Mouse (Mus musculus): ENCODE measurements around the gene Bmper.
A peak's percentile ranks its signal among the peaks of the same experiment; 100 is the strongest.

Gene Bmper

GRCm38 (mm10) chr9:23235368-23236002 is 12.6 kb downstream of the Bmper start:
- no peak for DNase-seq (ENCODE audit: low spot score in 2 of 2)

GRCm38 (mm10) chr9:23236635-23237279 is 13.9 kb downstream of the Bmper start:
- no peak for DNase-seq (ENCODE audit: low spot score in 2 of 2)

GRCm38 (mm10) chr9:23239011-23239410 is 16.1 kb downstream of the Bmper start:
- DNase-seq (ENCODE audit: low spot score in 2 of 2), result no peak

- no peak for DNase-seq (ENCODE audit: low spot score in 2 of 2)
Observed at GRCm38 (mm10) chr9:23242911-23243310, 20.0 kb downstream of the Bmper start.

GRCm38 (mm10) chr9:23243869-23244268 is 21.0 kb downstream of the Bmper start:
- DNase-seq (ENCODE audit: low spot score in 2 of 2), result no peak

GRCm38 (mm10) chr9:23246389-23246788 is 23.5 kb downstream of the Bmper start:
- no peak for DNase-seq (ENCODE audit: low spot score in 2 of 2)

GRCm38 (mm10) chr9:23250026-23250425 is 27.1 kb downstream of the Bmper start:
- peak; percentile 55 to 66 for DNase-seq (ENCODE audit: low spot score in 2 of 2)

- no peak for DNase-seq (ENCODE audit: low spot score in 2 of 2)
Observed at GRCm38 (mm10) chr9:23251001-23251400, 28.1 kb downstream of the Bmper start.

GRCm38 (mm10) chr9:23253624-23254023 is 30.7 kb downstream of the Bmper start:
- no peak for DNase-seq (ENCODE audit: low spot score in 2 of 2)

- DNase-seq (ENCODE audit: low spot score in 2 of 2), result no peak
Observed at GRCm38 (mm10) chr9:23254237-23255214, 31.6 kb downstream of the Bmper start.

GRCm38 (mm10) chr9:23255841-23256240 is 33.0 kb downstream of the Bmper start:
- no peak for DNase-seq (ENCODE audit: low spot score in 2 of 2)

GRCm38 (mm10) chr9:23256576-23256975 is 33.7 kb downstream of the Bmper start:
- no peak for DNase-seq (ENCODE audit: low spot score in 2 of 2)

GRCm38 (mm10) chr9:23261834-23262233 is 39.0 kb downstream of the Bmper start:
- DNase-seq (ENCODE audit: low spot score in 2 of 2), result no peak

GRCm38 (mm10) chr9:23262851-23263250 is 40.0 kb downstream of the Bmper start:
- DNase-seq (ENCODE audit: low spot score in 2 of 2), result no peak

- DNase-seq (ENCODE audit: low spot score in 2 of 2), result no peak
Observed at GRCm38 (mm10) chr9:23264471-23264870, 41.6 kb downstream of the Bmper start.

- DNase-seq (ENCODE audit: low spot score in 2 of 2), result no peak
Observed at GRCm38 (mm10) chr9:23268609-23269008, 45.7 kb downstream of the Bmper start.

- no peak for DNase-seq (ENCODE audit: low spot score in 2 of 2)
Observed at GRCm38 (mm10) chr9:23269087-23269486, 46.2 kb downstream of the Bmper start.

GRCm38 (mm10) chr9:23276244-23276643 is 53.4 kb downstream of the Bmper start:
- DNase-seq (ENCODE audit: low spot score in 2 of 2), result no peak

GRCm38 (mm10) chr9:23284940-23285460 is 62.1 kb downstream of the Bmper start:
- no peak for DNase-seq (ENCODE audit: low spot score in 2 of 2)

- DNase-seq (ENCODE audit: low spot score in 2 of 2), result no peak
Observed at GRCm38 (mm10) chr9:23293574-23293973, 70.7 kb downstream of the Bmper start.

- DNase-seq (ENCODE audit: low spot score in 2 of 2), result no peak
Observed at GRCm38 (mm10) chr9:23295569-23295968, 72.7 kb downstream of the Bmper start.

GRCm38 (mm10) chr9:23297491-23298170 is 74.8 kb downstream of the Bmper start:
- DNase-seq (ENCODE audit: low spot score in 2 of 2), result no peak

All from frontal cortex, postnatal 25 days (tissue).